Mouse (Mus musculus): ENCODE data around the gene Rpusd4. TPM values are rescaled to one million over a fixed set of nuclear protein-coding genes. Genes with fewer than 3 reads are reported as not detected.
A peak's percentile ranks its signal among the peaks of the same experiment; 100 is the strongest.

Gene Rpusd4
- total RNA-seq (2021): 1 to 10 TPM; 6.0 to 6.4 TPM
- long read RNA-seq, experiment 1, transcript Rpusd4-201 (7 exons, 1,821 nt): major isoform, 8 of 11 reads
- long read RNA-seq, experiment 1, partial matches to known transcripts: 0 of 11 reads
- long read RNA-seq, experiment 1, other reads (novel, unspliced or antisense): 3 of 11 reads
- long read RNA-seq, experiment 2, transcript Rpusd4-201 (7 exons, 1,821 nt): major isoform, 6 of 9 reads
- long read RNA-seq, experiment 2, partial matches to known transcripts: 0 of 9 reads
- long read RNA-seq, experiment 2, other reads (novel, unspliced or antisense): 3 of 9 reads

DNA sequence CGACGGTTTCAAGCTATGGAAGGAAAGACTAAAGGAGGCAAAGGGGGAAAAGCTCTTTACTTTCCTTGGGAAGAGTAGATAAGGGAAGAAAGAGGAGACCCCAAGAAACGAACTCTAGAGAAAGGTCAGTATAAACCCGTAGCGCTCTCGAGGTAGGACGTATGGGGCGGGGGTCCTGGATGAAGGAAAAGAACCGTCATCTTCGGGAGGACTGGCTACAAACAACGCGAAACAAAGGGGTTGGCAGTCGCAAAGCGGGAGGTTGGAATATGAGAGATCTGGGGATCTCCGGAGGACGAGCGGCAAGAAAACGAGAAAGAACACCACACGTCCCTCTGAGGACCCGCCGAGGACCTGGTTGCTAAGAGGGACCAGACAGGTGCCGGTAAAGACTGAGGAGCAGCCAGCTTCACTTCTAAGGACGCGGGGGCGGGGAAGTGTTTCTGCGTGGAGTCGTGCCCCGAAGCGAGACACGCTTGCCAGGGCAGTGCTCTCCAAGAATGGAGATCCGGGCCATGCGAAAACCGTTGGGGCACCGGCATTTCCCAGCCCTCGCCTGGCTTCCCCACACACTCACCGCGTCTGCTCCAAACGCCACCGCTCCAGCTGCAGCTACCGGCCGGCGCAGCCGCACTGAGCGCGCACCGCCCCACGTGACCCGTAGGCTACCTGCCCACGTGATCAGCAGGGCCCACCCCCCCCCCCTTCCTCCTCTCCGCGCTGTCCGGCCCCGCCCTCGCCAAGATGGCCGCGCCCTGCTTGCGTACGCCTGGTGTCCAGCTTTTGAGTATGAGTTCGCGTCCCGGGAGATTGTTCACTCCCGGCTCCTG is at the start of gene Rpusd4, which contains the start of gene Fam118b:
Gene Rpusd4, plus strand, starts transcription at position 720 of the 830 bp plus-strand sequence.
Gene Fam118b, minus strand, starts transcription at position 660 of the 830 bp plus-strand sequence.
- DNase-seq: peak; percentile 92

DNA sequence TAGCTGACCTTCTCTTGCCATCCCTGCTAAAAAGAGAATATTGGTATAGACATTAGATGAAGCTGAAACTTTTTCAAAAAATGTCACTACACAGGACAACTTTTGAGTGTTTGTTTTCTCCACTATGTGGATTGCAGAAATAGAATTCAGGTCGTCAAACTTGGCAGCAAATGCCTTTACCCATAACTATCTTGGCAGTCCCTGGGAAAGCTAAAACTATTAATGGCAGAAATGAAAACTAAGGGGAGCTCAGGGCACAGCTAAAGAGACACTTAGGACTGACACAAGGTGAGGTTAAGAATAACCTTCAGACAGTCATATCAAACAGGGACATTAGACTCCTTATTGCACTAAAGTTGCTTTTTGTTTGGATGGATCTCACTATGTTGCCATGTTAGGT is 49.7 kb upstream of the Rpusd4 start:
- DNase-seq: no peak

GRCm38 (mm10) chr9:35223466-35223865 is 44.2 kb upstream of the Rpusd4 start:
- DNase-seq: no peak

- peak; percentile 57 for DNase-seq
Measured at GRCm38 (mm10) chr9:35228671-35229070, 39.0 kb upstream of the Rpusd4 start.

- no peak for DNase-seq
Measured at GRCm38 (mm10) chr9:35235996-35236395, 31.7 kb upstream of the Rpusd4 start.

- no peak for DNase-seq
Measured at GRCm38 (mm10) chr9:35238371-35238770, 29.3 kb upstream of the Rpusd4 start.

DNA sequence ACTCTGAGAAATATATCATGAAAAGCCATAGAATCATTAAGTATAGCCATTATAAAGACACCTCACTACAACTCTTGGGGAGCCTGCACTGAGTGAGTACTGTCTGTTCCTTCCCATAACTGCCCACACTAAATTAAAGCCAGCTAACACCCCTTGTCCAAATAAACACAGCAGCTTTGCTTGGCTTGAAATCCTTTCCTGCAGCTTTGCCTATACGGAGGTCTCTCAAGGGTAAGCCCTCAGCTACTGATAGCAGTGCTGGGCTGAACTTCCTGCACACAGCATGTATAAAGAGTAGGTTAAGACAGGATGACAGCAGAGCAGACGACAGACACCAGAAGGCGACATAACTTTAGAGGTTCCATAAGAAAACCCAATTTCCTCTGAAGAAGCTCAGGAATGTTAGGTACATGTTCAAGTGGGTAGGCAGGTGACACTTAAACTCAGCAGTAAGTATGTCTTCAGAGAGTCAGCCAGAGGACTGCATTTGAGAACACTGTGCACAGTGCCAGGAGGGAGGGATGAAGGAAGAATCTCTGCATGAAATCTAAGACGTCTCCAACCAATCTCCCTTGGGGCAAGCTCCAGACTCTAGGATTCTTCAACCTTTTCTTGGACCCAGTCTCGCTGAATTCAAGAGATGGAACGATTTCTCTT is 28.6 kb upstream of the Rpusd4 start:
- peak; percentile 22 for DNase-seq

GRCm38 (mm10) chr9:35239734-35240133 is 27.9 kb upstream of the Rpusd4 start:
- DNase-seq: no peak

GRCm38 (mm10) chr9:35247405-35247804 is 20.3 kb upstream of the Rpusd4 start:
- DNase-seq: no peak

- no peak for DNase-seq
Measured at GRCm38 (mm10) chr9:35249476-35249875, 18.2 kb upstream of the Rpusd4 start.

DNA sequence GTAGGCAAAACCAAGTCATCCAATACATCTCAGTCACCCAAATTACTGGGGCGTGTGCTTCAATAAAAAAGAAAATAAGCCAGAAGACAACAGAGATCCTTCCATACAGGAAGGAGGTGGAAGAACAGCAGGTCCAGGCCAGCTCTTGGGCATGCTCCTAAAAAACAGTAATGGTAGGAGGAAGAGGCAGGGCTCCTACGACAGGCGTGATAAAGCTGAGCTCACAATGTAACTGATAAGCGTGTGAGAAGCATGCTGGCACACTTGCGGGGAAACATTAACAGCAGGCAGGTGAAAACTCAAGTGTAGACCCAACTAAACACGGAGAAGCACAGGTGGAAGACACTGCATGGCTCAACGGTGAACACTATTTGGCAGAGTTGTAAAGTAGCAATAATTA is 10.3 kb upstream of the Rpusd4 start:
- no peak for DNase-seq

DNA sequence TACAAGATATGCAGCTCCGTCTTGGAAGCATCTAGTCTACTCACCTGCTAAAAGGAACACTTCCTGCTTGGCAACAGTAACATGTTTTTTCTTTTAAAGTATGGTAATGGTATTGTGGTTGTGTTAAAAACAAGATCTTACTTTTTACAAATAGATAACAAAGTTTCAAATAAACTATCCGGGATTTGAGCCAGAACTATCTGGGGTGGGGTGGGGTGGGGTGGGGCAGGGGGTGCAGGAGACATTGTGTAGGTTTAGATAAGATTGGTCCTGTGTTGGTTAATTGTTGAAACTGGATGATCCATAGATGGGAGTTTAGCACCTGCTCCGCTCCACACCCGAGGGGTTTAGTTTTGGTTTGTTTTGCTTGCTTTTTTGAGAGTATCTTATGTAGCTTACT is 5.2 kb upstream of the Rpusd4 start:
- DNase-seq: no peak

DNA sequence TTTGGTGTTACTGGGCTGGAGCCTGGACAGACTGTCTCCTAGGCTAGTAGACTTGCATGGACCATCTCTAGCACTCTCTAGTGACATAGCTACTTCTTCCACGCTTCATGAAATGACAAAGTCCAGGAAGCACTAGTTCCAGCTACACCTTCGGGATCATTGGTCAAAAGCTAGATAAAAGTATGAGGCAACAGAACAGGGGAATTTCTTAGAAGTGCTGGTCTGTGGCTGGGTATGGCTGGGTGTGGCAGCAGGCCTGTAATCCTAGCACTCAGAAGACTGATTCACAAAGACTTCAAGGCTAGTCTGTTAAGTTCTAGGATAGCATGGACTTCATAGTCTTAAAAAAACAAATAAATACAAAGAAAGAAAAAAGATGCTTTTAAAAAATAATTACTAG is 4.2 kb upstream of the Rpusd4 start:
- DNase-seq: no peak

GRCm38 (mm10) chr9:35264509-35264908 is 3.2 kb upstream of the Rpusd4 start:
- no peak for DNase-seq

DNA sequence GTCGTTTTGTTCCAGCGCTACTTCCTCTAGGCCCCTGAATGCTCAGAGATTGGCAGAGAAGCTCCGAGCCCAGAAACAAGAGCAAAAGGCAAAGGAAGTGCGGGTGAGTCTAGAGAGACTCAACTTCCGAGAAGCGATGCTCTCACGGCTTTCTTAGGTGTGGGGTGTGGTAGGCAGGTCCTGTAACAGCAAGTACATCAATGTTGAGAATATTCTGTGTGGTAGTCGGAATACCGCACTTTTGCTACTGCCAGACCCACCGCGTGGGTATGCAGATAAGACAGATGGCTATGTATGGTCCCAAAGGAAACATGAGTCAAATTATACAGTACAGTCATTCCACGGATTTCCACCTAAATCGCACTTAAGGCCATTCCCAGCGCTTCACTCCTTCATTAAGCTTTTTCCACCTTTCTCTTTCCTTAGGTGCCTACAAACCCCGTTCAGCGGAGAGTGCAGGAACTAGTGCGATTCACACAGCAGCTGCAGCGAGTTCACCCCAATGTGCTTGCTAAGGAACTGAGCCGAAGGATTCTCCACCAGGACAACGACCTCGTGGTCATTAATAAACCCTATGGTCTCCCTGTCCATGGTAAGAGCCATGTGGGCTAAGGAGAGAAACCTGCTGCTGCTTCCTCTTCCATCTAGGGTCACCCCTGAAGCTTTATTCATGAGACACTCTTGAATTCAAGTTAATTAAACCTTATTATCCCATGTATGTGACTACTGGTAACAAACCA is 481 bp downstream of the Rpusd4 start:
- no peak for DNase-seq

GRCm38 (mm10) chr9:35277855-35278365 is 10.2 kb downstream of the Rpusd4 start:
- DNase-seq: no peak

GRCm38 (mm10) chr9:35278451-35278850 is 10.8 kb downstream of the Rpusd4 start:
- DNase-seq: no peak

DNA sequence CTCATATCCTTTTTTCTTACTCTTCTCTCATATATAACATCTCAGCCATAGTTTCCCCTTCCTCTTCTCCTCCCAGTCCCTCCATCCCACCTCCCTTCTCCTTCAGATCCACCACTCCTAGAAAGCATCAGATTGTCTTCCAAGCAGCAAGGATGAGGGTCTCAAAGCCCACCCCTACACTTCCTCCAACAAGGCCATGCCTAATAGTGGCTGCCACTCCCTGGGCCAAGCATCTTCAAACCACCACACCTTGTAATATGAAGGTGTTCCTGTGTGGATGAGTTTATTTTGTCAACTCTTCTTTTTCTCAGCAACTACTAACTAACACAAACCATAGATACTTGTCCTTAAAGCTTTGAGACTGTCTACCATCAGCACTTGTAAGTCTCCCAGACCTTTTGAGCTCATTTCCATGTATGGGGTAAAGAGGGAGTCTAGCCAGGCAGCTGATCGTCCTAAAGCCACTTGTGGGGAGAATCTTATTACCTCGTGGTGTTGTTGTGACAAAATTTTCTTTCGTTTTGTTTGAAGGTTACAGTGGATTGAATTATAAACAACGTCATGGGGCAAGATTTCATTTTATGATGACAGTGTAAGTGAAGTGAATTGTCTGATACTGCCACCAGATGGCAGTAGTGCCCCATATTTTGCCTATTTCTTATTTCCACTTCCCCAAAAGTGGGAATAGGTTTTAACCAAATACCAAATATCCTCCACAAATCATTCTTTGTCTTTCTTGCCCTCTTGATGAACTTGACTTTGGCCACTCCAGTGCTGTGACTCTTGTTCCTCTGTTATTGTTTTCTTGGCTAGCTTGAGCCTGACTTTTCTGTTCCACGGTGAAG is 14.6 kb downstream of the Rpusd4 start:
- DNase-seq: peak; percentile 19

- DNase-seq: no peak
Measured at GRCm38 (mm10) chr9:35282851-35283200, 15.2 kb downstream of the Rpusd4 start.

- DNase-seq: no peak
Measured at GRCm38 (mm10) chr9:35283415-35284069, 15.9 kb downstream of the Rpusd4 start.

- no peak for DNase-seq
Measured at GRCm38 (mm10) chr9:35284351-35284750, 16.7 kb downstream of the Rpusd4 start.

Data from gastrocnemius, postnatal 25 days (tissue).